Mouse (Mus musculus) limb, embryonic 11.5 days (tissue): ENCODE measurements at regions not wholly inside any gene's neighbourhood (a gene's known extent, or its start where the extent isn't known, plus 50 kb on each side); places are given as distances from the start of the nearest gene placed in this dataset.

Source experiments
- ATAC-seq: fragments of 200-750 bp; cut with Nextera tagmentation; 2 replicates; pipeline ENCODE4 v1.8.0; 2017; ENCODE audit warnings: low read depth; ENCODE audit not compliant: insufficient number of reproducible peaks, low FRiP score, low TSS enrichment
- DNase-seq: peaks from one replicate; pipeline ENCODE4 v3.0.0-alpha.2; 2015; ENCODE audit warnings: low spot score
- H3K27ac ChIP-seq: fragments of 300-500 bp; sonication (generic); replicated peaks from 2 replicates; pipeline ENCODE4 v1.5.1; 2014; ENCODE audit warnings: low read depth, mild to moderate bottlenecking, low read length
- H3K27me3 ChIP-seq: fragments of 300-500 bp; sonication (generic); 2 replicates; pipeline ENCODE4 v1.6.1; 2014; ENCODE audit warnings: mild to moderate bottlenecking, low read length, mixed read lengths; ENCODE audit not compliant: control insufficient read depth, insufficient read depth
- H3K36me3 ChIP-seq: fragments of 300-500 bp; sonication (generic); 2 replicates; pipeline ENCODE4 v1.6.1; 2014; ENCODE audit warnings: mild to moderate bottlenecking, low read length, moderate library complexity, mixed read lengths; ENCODE audit not compliant: control insufficient read depth, insufficient read depth
- H3K4me1 ChIP-seq: fragments of 300-500 bp; sonication (generic); 2 replicates; pipeline ENCODE4 v1.6.1; 2014; ENCODE audit warnings: low read length, mixed read lengths; ENCODE audit not compliant: control insufficient read depth, insufficient read depth
- H3K4me2 ChIP-seq: fragments of 300-500 bp; sonication (generic); 2 replicates; pipeline ENCODE4 v1.6.1; 2014; ENCODE audit warnings: low read depth, mild to moderate bottlenecking, moderate library complexity; ENCODE audit not compliant: severe bottlenecking
- H3K4me3 ChIP-seq: fragments of 300-500 bp; sonication (generic); 2 replicates; pipeline ENCODE4 v1.5.1; 2014; ENCODE audit warnings: low read depth, low read length
- H3K9ac ChIP-seq: fragments of 300-500 bp; sonication (generic); 2 replicates; pipeline ENCODE4 v1.6.1; 2014; ENCODE audit warnings: mild to moderate bottlenecking, low read length
- H3K9me3 ChIP-seq: fragments of 300-500 bp; sonication (generic); 2 replicates; pipeline ENCODE4 v1.6.1; 2016; ENCODE audit warnings: low read length; ENCODE audit not compliant: control insufficient read depth
- WGBS: fragments of 180-500 bp; shearing (Covaris S2); extraction: QIAGEN DNeasy Blood & Tissue Kit; methylation state at CpG from one replicate; pipeline ENCODE4 v1.1.7; 2014; 5-methylcytosine and 5-hydroxymethylcytosine counted together

DNA sequence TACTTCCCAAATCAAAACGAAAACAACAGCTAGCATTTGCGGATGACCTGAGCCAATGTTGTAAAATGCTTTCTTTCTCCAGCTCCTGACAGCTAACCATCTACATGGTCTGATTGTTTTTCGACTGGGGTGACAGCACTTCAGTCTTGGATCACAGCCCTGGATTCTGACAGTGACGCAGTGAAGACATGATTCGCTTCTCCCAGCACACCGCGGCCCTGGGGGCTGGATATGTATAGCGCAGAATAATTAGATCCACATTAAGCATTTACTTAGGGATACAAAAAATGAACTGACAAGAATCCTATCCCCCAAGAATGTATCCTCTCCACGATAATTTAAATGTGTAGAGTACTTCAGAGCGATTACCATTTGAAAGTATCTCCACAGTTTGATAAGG, 271.1 kb upstream of the Atp11b start:
- 81% methylated on average over 10 of the region's 10 CpGs for WGBS
- ATAC-seq (no peak), DNase-seq (no peak)
- Histone ChIP-seq H3K4me3 (no peak overlapping the region), H3K36me3 (no peaks in the 10 kb centered on the region), H3K9me3 (no peaks in the 10 kb centered on the region), H3K9ac (no peak overlapping the region), H3K27me3 (0 out of 2 replicates have a peak, but pooled peaks cover 4% of the 10 kb centered on the region), H3K27ac (no peak overlapping the region), H3K4me1 (no peaks in the 10 kb centered on the region), H3K4me2 (no peak overlapping the region)

- no peak overlapping the region for H3K27ac ChIP-seq
- no peaks in the 10 kb centered on the region for H3K9me3 ChIP-seq
- no peak for DNase-seq
- H3K9ac ChIP-seq, result no peak overlapping the region
- no peak overlapping the region for H3K4me3 ChIP-seq
- H3K4me2 ChIP-seq, result no peak overlapping the region
- no peaks in the 10 kb centered on the region for H3K27me3 ChIP-seq
- no peaks in the 10 kb centered on the region for H3K36me3 ChIP-seq
- 87% methylated on average over 9 of the region's 9 CpGs for WGBS
- H3K4me1 ChIP-seq, result no peaks in the 10 kb centered on the region
- ATAC-seq, result no peak
Observed at GRCm38 (mm10) chr3:35496027-35496824, 257.7 kb upstream of the Atp11b start.

DNA sequence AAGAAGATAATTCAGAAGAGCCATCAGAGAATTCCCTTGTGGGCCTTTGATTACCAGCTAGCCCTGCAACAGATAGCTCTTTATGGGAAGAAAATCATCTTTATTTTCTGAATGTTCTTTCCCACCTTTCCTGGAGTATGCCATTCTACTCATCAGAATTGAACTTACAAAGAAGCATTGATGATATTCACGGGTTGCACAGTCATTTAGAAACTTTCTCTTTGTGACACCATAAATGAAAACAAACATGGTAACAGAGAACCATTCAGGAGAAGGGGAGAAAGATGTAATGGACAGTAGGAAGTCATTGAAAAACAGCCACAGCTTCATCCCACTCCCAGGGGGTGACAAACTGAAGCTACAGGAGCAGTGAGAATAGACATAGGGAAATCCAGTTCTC, 243.6 kb upstream of the Atp11b start:
- no peak overlapping the region for H3K9ac ChIP-seq
- no peak for ATAC-seq
- 82% methylated on average over 1 of the region's 1 CpGs for WGBS

GRCm38 (mm10) chr3:35516517-35516916, 237.4 kb upstream of the Atp11b start:
- Histone ChIP-seq H3K36me3 (no peaks in the 10 kb centered on the region), H3K4me2 (no peak overlapping the region), H3K4me3 (no peak overlapping the region), H3K27me3 (no peaks in the 10 kb centered on the region), H3K27ac (no peak overlapping the region), H3K9ac (no peak overlapping the region), H3K9me3 (no peaks in the 10 kb centered on the region), H3K4me1 (no peaks in the 10 kb centered on the region)
- ATAC-seq, result no peak
- WGBS, result 90% methylated on average over 4 of the region's 4 CpGs
- DNase-seq, result no peak

More for the DNA sequence above, 243.6 kb upstream of the Atp11b start:
- Histone ChIP-seq H3K4me1 (no peaks in the 10 kb centered on the region), H3K27ac (no peak overlapping the region), H3K36me3 (no peaks in the 10 kb centered on the region), H3K4me3 (no peak overlapping the region), H3K4me2 (no peak overlapping the region), H3K9me3 (no peaks in the 10 kb centered on the region), H3K27me3 (no peaks in the 10 kb centered on the region)
- DNase-seq, result no peak

DNA sequence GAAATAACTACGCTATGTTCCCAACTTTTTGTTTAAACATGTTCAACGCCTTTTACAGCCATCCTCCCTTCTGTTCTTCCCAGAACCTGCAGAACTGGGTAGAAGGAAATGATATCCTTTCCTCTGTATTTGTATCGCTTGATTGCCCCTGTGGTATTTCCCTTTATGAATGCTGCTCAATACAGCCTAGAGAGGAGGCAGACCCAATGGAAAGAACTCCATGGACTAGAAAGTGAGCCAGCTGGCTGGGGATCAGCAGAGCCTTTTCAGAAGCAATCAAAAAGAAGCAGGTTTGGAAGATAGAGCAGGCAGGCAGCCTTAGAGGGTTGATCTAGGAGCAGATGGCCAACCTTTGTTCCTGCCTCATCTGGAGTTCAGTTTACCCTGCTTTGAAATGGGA, 233.8 kb upstream of the Atp11b start:
- ATAC-seq (no peak), DNase-seq (no peak)
- WGBS, result 85% methylated on average over 3 of the region's 3 CpGs
- H3K9ac ChIP-seq, result no peak overlapping the region
- no peaks in the 10 kb centered on the region for H3K9me3 ChIP-seq
- H3K27ac ChIP-seq, result no peak overlapping the region
- H3K4me3 ChIP-seq, result no peak overlapping the region
- no peaks in the 10 kb centered on the region for H3K27me3 ChIP-seq
- no peaks in the 10 kb centered on the region for H3K4me1 ChIP-seq
- H3K4me2 ChIP-seq, result no peak overlapping the region
- no peaks in the 10 kb centered on the region for H3K36me3 ChIP-seq

- no peak overlapping the region for H3K9ac ChIP-seq
- DNase-seq, result peak; percentile 23
- no peak for ATAC-seq
Observed at GRCm38 (mm10) chr3:35547696-35548095, 206.2 kb upstream of the Atp11b start.

GRCm38 (mm10) chr3:35551791-35552190, 202.1 kb upstream of the Atp11b start:
- no peak for ATAC-seq
- no peak overlapping the region for H3K9ac ChIP-seq
- no peaks in the 10 kb centered on the region for H3K9me3 ChIP-seq
- H3K27ac ChIP-seq, result no peak overlapping the region
- no peak overlapping the region for H3K4me2 ChIP-seq
- no peak overlapping the region for H3K4me3 ChIP-seq
- 90% methylated on average over 9 of the region's 9 CpGs for WGBS
- DNase-seq, result no peak
- H3K4me1 ChIP-seq, result no peaks in the 10 kb centered on the region
- H3K36me3 ChIP-seq, result no peaks in the 10 kb centered on the region
- H3K27me3 ChIP-seq, result no peaks in the 10 kb centered on the region

More at GRCm38 (mm10) chr3:35547696-35548095, 206.2 kb upstream of the Atp11b start:
- no peaks in the 10 kb centered on the region for H3K27me3 ChIP-seq
- H3K4me3 ChIP-seq, result no peak overlapping the region
- no peaks in the 10 kb centered on the region for H3K4me1 ChIP-seq
- no peak overlapping the region for H3K27ac ChIP-seq
- no peak overlapping the region for H3K4me2 ChIP-seq
- no peaks in the 10 kb centered on the region for H3K9me3 ChIP-seq
- H3K36me3 ChIP-seq, result no peaks in the 10 kb centered on the region

- WGBS, result 89% methylated on average over 10 of the region's 10 CpGs
- Histone ChIP-seq H3K36me3 (no peaks in the 10 kb centered on the region), H3K4me1 (no peaks in the 10 kb centered on the region), H3K9ac (no peak overlapping the region), H3K4me2 (no peak overlapping the region), H3K27ac (no peak overlapping the region), H3K9me3 (no peaks in the 10 kb centered on the region), H3K27me3 (no peaks in the 10 kb centered on the region), H3K4me3 (no peak overlapping the region)
- ATAC-seq, result no peak
- DNase-seq, result no peak
Observed at GRCm38 (mm10) chr3:35560425-35560824, 193.5 kb upstream of the Atp11b start.

- Histone ChIP-seq H3K27me3 (no peaks in the 10 kb centered on the region), H3K27ac (no peak overlapping the region), H3K4me3 (no peak overlapping the region), H3K36me3 (no peaks in the 10 kb centered on the region), H3K9me3 (no peaks in the 10 kb centered on the region), H3K9ac (no peak overlapping the region), H3K4me1 (no peaks in the 10 kb centered on the region), H3K4me2 (no peak overlapping the region)
- ATAC-seq, result no peak
- DNase-seq, result peak; percentile 73
- 14% methylated on average over 10 of the region's 10 CpGs for WGBS
Observed at GRCm38 (mm10) chr3:35574402-35574801, 179.5 kb upstream of the Atp11b start.
